Mouse (Mus musculus): ENCODE results near the gene Ugt1a9. TPM values are rescaled to one million over a fixed set of nuclear protein-coding genes. Genes with fewer than 3 reads are reported as not detected.

Gene Ugt1a9
- polyA plus RNA-seq, 2 experiments = 0.21 to 0.34 TPM

DNA sequence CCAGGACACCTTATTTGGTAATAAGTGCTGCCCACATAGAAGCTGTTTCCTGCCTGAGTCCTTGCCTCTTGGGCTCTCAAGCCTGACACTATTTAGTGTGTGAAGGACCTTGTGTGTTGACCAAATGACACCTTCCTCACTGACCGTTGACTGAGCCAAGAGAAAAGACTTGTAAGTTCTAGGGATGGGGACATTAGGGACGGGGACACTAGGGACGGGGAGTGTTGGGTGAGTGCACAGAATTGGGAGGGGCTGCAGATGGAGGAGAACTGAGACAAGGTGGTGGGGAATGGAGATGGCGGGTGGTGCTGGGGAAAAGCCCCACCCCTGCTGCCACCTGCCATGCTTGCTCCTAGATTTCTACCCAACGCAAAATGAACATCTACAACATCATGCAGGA, 159.4 kb downstream of the Ugt1a9 start:
- DNase-seq (ENCODE audit: low read depth in 3 of 3, low spot score in 3 of 3) (no peak), ATAC-seq (ENCODE audit: insufficient read depth) (no peak)
- 54% methylated on average over 5 of the region's 5 CpGs for WGBS (ENCODE audit: insufficient replicate concordance)
- Histone ChIP-seq H3K4me1 (replicated peaks; ENCODE audit: control insufficient read depth in 2 of 2, insufficient read depth in 2 of 2, low read length in 1 of 2) (no peaks in the 10 kb centered on the region), H3K9me3 (ENCODE audit: control insufficient read depth, low read length) (peaks cover 18% of the 10 kb centered on the region), H3K4me3 (ENCODE audit: insufficient read depth in 1 of 2, low read depth in 2 of 2, low read length in 2 of 2) (no peak overlapping the region), H3K9ac (replicated peaks) (no peak overlapping the region), H3K36me3 (replicated peaks; ENCODE audit: control insufficient read depth, insufficient read depth, low read depth) (no peaks in the 10 kb centered on the region), H3K4me2 (ENCODE audit: low read depth) (no peak overlapping the region), H3K27me3 (ENCODE audit: control insufficient read depth, insufficient read depth, low read length) (no peaks in the 10 kb centered on the region), H3K27ac (no peak overlapping the region)
- no peak for TF ChIP-seq CTCF (IDR thresholded peaks at IDR 0.05; ENCODE audit: low read depth)
- TF ChIP-seq EP300 (IDR thresholded peaks at IDR 0.05; ENCODE audit: low read depth) = no peak

DNA sequence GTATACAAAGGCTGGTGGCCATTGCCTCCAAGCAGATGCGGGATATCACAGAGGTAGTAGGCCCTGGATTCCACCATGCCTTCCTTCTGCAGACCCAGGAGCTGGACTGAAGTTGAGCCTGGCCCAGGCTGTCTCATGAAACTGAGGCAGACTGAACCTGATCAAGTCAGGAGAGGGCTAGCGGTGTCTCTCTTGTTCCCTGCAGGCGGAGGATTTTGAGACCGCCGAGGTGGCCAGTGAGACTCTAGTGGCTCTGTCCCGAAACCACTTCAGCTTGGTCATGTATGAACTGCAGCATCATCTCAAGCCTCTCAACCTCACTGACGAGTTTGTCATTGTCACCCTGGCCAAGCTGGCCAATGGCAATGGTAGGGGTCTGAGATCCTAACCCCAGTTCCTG, 159.8 kb downstream of the Ugt1a9 start:
- Histone ChIP-seq H3K4me2 (ENCODE audit: low read depth) (no peak overlapping the region), H3K4me1 (replicated peaks; ENCODE audit: control insufficient read depth in 2 of 2, insufficient read depth in 2 of 2, low read length in 1 of 2) (no peaks in the 10 kb centered on the region), H3K4me3 (ENCODE audit: insufficient read depth in 1 of 2, low read depth in 2 of 2, low read length in 2 of 2) (no peak overlapping the region), H3K27ac (no peak overlapping the region), H3K9ac (replicated peaks) (no peak overlapping the region), H3K36me3 (replicated peaks; ENCODE audit: control insufficient read depth, insufficient read depth, low read depth) (no peaks in the 10 kb centered on the region), H3K27me3 (ENCODE audit: control insufficient read depth, insufficient read depth, low read length) (no peaks in the 10 kb centered on the region), H3K9me3 (ENCODE audit: control insufficient read depth, low read length) (peaks cover 22% of the 10 kb centered on the region)
- DNase-seq (ENCODE audit: low read depth in 3 of 3, low spot score in 3 of 3) = no peak
- no peak for ATAC-seq (ENCODE audit: insufficient read depth)
- TF ChIP-seq CTCF (IDR thresholded peaks at IDR 0.05; ENCODE audit: low read depth) = no peak
- WGBS (ENCODE audit: insufficient replicate concordance) = 62% methylated on average over 7 of the region's 7 CpGs

DNA sequence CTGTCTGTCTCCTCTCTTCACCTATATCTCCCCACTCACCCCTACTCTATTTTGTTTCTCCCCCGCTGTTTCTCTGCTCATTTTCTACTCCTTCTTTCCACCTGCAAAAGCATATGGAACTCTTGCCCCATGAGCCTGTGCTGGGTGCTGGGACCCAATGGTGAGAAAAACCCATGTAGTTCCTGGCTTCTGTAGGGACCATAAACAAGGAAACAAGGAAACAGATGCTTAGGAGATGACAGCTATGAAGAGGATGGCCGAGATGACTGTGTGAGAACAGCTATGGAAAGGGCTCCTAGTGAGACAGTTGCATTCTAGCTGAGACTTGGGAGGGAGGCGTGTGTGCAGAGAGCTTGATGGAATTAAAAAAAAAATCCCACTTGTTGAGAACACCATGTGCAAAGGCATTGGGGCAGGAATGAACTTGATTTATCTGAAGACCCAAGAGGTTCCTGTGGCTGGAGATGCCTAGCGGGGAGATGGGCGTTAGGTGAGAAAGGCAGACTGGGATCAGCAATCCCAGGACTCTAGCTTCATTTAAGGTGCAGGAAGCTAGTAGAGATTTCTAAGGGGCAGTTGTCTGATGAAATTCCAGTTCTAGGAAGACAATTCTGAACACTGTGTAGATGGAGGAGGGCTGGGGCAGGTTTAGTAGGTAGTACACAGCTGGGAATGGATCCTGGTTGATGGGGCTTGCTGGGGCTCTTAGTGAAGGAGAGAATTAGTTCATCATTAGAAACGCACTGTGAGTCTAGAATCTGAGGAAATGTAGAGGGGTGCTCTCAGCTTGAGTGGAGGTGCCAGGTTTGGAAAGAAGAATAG, 160.6 kb downstream of the Ugt1a9 start:
- DNase-seq (ENCODE audit: low read depth in 3 of 3, low spot score in 3 of 3) (no peak), ATAC-seq (ENCODE audit: insufficient read depth) (no peak)
- no peaks in the 10 kb centered on the region for H3K36me3 ChIP-seq (replicated peaks; ENCODE audit: control insufficient read depth, insufficient read depth, low read depth)
- no peak overlapping the region for H3K27ac ChIP-seq
- 53% methylated on average over 6 of the region's 6 CpGs for WGBS (ENCODE audit: insufficient replicate concordance)
- no peak overlapping the region for H3K9ac ChIP-seq (replicated peaks)
- H3K4me1 ChIP-seq (replicated peaks; ENCODE audit: control insufficient read depth in 2 of 2, insufficient read depth in 2 of 2, low read length in 1 of 2) = no peaks in the 10 kb centered on the region
- no peaks in the 10 kb centered on the region for H3K27me3 ChIP-seq (ENCODE audit: control insufficient read depth, insufficient read depth, low read length)
- H3K4me2 ChIP-seq (ENCODE audit: low read depth) = no peak overlapping the region
- no peak overlapping the region for H3K4me3 ChIP-seq (ENCODE audit: insufficient read depth in 1 of 2, low read depth in 2 of 2, low read length in 2 of 2)
- no peak for TF ChIP-seq EP300 (IDR thresholded peaks at IDR 0.05; ENCODE audit: low read depth)
- TF ChIP-seq CTCF (IDR thresholded peaks at IDR 0.05; ENCODE audit: low read depth) = no peak
- peaks cover 29% of the 10 kb centered on the region for H3K9me3 ChIP-seq (ENCODE audit: control insufficient read depth, low read length)

DNA sequence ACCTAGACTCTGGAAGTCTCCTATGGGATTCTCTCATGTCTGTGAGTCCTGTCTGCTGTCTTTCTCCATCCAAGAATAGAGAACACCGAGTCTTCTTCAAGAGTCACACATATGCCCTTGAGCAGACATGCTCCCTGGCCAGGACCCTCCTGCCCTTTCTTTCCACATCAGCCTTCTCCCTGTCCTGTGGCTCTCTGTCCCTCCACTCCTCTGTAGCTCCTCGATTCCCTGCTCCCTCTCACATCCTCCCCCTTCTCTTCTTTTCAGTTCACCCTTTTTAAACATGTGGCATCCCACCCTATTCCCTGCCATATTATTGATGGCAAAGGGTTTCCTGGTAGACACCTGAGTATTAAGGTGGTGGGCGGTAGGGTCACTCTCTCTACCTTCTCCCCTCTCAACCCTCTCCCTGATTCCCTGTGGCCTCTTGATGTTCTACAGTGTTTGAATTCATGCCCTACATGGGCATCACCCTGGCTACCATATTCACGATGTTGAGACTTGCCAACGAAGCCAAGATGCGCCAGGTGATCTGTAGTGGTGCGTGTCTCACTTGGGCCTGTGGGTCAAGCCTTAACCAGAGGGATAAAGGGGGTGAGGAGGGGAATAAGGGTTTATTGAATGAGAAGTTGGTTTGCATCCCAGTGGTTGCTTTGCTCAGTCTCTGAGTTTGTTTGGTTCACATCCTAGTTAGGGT, 161.4 kb downstream of the Ugt1a9 start:
- no peak for DNase-seq (ENCODE audit: low read depth in 3 of 3, low spot score in 3 of 3)
- H3K9me3 ChIP-seq (ENCODE audit: control insufficient read depth, low read length) = peaks cover 29% of the 10 kb centered on the region
- no peak for ATAC-seq (ENCODE audit: insufficient read depth)
- WGBS (ENCODE audit: insufficient replicate concordance) = 44% methylated on average over 7 of the region's 7 CpGs
- H3K27me3 ChIP-seq (ENCODE audit: control insufficient read depth, insufficient read depth, low read length) = no peaks in the 10 kb centered on the region
- H3K27ac ChIP-seq = no peak overlapping the region
- H3K4me2 ChIP-seq (ENCODE audit: low read depth) = no peak overlapping the region
- H3K4me3 ChIP-seq (ENCODE audit: insufficient read depth in 1 of 2, low read depth in 2 of 2, low read length in 2 of 2) = no peak overlapping the region
- no peaks in the 10 kb centered on the region for H3K36me3 ChIP-seq (replicated peaks; ENCODE audit: control insufficient read depth, insufficient read depth, low read depth)
- no peak for TF ChIP-seq CTCF (IDR thresholded peaks at IDR 0.05; ENCODE audit: low read depth)
- no peak for TF ChIP-seq EP300 (IDR thresholded peaks at IDR 0.05; ENCODE audit: low read depth)
- no peak overlapping the region for H3K9ac ChIP-seq (replicated peaks)
- H3K4me1 ChIP-seq (replicated peaks; ENCODE audit: control insufficient read depth in 2 of 2, insufficient read depth in 2 of 2, low read length in 1 of 2) = no peaks in the 10 kb centered on the region

DNA sequence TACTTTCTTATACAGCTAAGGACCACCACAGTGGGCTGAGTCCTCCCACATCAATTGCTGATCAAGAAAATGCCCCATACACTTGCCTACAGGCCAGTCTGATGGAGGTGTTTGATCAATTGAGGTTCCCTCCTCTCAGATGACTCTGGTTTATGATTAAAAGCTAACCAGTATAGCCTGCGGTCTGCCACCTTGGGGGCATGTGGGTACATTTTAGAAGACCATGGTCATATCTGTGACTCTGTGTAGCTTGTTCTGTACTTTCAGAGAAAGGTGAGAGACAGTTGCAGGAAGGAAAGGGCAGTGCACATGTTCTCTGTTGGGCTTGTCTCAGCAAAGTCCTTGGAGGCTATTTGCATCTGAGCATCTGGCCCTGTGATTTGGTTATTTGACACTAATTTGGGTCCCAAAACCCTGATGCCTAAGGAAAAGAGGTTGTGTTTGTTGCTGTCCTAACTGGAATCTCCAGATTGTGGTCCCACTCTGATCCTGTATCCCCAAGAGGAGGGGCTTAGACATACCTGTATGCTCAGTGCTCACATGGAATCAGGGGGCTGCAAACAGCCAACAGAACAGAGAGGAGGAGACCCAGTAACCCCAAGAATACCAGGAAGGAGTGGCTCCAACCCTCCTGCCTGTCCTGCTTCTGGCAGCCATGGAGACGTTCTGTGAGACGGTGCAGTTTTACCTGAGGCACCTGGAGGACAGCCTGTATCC, 162.2 kb downstream of the Ugt1a9 start:
- H3K4me3 ChIP-seq (ENCODE audit: insufficient read depth in 1 of 2, low read depth in 2 of 2, low read length in 2 of 2) = no peak overlapping the region
- H3K9me3 ChIP-seq (ENCODE audit: control insufficient read depth, low read length) = peaks cover 31% of the 10 kb centered on the region
- no peaks in the 10 kb centered on the region for H3K27me3 ChIP-seq (ENCODE audit: control insufficient read depth, insufficient read depth, low read length)
- ATAC-seq (ENCODE audit: insufficient read depth) (no peak), DNase-seq (ENCODE audit: low read depth in 3 of 3, low spot score in 3 of 3) (no peak)
- H3K4me1 ChIP-seq (replicated peaks; ENCODE audit: control insufficient read depth in 2 of 2, insufficient read depth in 2 of 2, low read length in 1 of 2) = no peaks in the 10 kb centered on the region
- H3K9ac ChIP-seq (replicated peaks) = no peak overlapping the region
- TF ChIP-seq CTCF (IDR thresholded peaks at IDR 0.05; ENCODE audit: low read depth) (no peak), EP300 (IDR thresholded peaks at IDR 0.05; ENCODE audit: low read depth) (no peak)
- 43% methylated on average over 3 of the region's 3 CpGs for WGBS (ENCODE audit: insufficient replicate concordance)
- H3K27ac ChIP-seq = no peak overlapping the region
- H3K4me2 ChIP-seq (ENCODE audit: low read depth) = no peak overlapping the region
- no peaks in the 10 kb centered on the region for H3K36me3 ChIP-seq (replicated peaks; ENCODE audit: control insufficient read depth, insufficient read depth, low read depth)

Measured in liver, embryonic 14.5 days (tissue).